Mouse (Mus musculus) embryo, embryonic 11.5 days (tissue): ENCODE results near the gene Fam107a.

ENCODE experiments used
- DNase-seq: peaks from one replicate; pipeline ENCODE4 v3.0.0-alpha.2; 2012; ENCODE audit warnings: low read depth, low spot score

Fam107a gene

DNA sequence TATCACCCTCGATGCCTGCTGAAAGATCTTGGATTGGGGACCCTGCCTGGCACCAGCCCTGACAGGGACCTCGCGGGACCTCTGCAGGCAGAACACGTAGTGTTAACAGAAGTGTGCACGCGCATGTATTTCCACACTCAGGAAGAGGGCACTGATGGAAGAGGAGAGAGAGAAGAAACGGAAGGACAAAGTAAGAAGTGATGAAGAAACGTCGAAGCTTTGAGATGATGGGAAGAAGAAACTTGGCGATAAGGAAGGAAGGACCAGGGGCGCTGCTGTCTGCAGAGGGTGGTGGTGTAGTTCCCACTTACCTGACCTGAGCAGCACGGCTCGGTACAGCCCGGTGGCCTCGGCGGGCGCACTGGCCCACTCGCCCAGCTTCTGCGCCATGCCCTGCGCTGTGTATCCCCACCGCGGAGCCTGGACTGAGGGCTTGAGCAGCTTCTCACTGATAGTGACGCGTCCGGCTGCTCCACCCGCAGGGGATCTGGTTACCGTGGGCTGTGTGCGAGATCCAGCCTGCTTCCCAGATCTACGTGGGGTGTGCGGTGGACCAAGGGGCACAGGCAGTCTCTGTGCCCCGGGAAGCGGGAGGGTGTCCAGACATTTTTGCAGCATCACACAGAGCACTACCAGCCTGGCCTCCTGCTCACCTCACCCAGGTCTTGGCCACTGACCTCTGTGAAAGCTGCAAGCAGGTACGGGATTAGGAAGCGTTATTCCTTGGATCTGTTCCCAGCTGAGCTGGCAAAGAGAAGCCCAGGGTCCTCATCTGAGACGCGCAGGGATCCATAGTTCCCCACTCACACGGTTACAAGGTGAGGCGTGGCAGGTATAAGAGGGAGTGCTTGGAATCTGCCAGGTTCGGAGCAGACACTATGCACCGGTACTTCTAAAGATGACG is at the start of gene Fam107a:
TSS of gene Fam107a (minus strand) at position 830 of the 904 bp plus-strand sequence.
- DNase-seq = no peak

DNA sequence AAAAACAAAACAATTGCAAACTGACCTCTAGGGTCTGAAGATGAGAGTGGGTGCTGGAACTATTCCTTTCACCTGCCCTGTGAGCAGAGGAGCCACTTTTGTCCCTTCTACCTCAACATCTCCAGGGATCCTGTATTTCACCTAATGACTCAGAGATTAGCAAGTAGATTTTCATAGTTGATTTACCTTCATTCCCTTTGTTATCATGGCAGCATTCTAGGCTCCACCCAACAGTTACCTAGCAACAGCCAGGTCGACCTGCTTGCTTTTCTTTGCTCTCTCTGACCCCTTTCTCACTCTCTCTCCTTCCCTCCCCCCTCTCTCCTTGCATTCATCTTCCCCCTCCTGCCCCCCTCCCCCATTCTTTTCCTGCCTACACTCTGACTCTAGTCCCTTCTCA is 49.3 kb upstream of the Fam107a start:
- DNase-seq = no peak

DNA sequence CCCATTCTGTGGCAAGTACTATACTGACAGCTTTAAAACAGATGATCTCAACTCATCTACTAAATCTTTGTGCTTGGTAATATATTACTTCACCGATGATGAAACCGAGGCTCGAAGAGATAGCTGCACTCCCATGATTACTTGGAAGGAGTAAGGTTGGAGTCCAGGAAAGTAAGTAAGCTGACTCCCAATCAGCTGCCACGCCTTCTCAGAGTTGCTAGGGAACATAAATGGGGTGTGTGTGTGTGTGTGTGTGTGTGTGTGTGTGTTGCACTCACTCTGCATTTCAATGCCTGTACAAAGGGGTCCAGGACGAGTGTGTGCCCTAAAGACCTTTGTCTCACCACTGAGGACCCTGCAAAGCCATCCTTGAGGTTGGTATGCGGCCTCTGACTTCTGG is 48.0 kb upstream of the Fam107a start:
- no peak for DNase-seq

DNA sequence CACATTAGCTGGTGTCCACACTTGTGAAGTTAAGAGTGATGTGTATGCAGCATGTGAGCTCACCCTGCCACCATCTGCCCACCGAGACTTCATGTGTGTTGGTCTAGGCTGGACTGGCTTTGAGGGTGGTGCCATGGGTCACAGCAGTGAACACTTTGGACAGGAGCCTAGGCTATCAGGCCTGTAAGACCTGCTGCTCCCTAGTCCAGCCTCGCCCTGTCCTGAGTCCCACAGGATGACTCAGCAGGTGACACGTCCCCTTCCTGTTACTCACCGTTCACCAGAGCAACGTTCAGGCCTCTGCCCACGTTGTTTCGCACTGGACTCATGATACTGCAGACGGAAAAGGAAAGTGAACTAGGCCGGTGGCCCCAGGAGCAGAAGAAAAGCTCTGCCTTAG is 39.0 kb upstream of the Fam107a start:
- no peak for DNase-seq

DNA sequence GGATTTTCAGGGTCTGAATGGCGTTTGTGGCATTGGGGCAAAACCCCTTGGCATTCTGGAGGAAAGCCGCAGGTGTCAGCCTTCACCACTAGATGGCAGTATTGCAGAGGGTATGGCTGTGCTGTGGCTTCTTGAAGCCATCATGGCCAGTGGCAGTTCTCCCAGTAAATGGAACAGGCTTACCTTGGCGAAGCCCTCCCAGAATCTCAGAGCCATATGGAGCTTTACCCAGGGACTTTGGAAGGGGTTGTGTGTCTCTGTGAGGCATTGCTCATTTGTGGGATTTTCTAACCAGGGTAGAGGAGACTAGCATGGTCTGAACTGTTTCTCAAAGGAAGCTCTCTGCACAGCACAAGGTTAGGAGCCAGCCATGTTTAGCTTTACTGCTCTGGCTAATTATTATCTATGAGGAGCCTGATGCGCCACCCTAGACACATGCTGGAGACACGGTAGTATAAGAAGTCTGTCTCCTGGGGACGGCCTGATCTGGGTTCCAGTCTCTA is 38.2 kb upstream of the Fam107a start:
- DNase-seq = peak; percentile 61

DNA sequence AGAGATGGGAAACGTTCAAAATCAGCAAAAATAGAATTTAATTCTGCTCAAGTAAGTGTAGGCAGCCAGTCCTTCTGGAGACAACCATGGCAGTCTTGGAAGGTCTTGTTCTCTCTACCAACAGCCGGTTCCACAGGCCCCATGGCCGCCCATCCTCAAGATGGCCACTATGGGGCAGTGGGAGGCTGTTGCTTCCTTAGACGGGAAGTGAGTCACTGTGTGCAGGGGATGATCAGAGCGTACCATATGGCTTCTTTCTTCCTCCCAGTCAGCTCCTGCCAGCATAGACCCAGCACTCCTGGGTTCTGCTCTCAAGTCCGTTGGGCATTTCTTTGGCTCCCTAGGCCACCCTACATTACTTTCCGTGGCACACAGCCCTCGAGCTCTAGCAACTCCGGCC is 31.1 kb upstream of the Fam107a start:
- DNase-seq = no peak

DNA sequence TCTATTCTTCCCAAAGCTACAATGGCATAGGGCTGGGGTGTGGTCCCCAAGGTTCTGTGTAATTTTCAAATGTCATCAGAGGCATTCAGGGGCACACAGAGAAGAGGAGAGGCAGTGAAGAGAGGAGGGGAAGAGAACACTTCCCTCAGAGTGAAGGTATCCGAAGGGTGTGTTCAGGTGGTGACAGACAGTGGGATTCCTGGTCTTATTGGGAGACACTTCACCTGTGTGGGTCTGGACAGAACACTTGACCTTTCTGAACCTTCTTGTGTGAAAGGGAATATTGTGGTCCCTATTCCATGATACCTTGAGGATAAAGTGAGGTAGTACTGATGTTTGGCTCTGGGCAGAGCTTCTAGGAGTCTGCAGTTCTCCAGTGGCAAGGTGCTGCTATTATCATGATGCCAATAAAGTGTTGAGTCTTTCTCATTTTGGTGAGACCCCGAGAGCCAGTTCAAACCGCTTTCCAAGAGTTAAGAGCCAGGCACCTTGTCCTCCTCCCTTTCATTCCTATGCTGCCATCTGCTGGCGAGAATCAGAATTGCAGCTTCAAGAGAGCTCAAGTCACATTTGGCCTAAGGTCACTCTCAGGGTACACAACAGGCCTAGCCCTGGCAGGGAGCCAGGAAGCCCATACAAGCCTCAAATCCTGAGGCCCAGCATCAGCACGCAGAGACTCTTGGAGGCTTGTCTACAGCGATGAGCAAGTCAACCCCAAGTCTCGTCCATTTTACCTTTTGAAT is 28.6 kb upstream of the Fam107a start:
- DNase-seq = peak; percentile 86

DNA sequence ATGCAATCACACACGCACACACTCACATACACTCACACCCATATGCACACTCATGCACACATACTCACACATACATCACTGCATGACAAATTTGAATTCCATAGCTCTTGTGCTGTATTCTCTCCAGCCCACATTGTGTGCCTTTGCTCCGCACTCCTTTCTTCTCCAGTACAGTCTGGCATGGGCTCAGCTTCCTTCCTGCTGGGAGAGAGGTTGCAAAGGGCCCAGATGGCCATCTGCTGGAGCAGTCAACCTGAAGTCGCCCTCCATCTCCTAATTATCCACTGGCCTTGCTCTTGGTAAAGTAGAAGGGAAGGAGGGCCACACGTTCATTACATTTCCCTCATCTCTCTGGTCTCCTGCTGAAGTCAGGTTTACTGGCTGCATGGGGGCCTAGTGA is 27.7 kb upstream of the Fam107a start:
- DNase-seq = no peak

DNA sequence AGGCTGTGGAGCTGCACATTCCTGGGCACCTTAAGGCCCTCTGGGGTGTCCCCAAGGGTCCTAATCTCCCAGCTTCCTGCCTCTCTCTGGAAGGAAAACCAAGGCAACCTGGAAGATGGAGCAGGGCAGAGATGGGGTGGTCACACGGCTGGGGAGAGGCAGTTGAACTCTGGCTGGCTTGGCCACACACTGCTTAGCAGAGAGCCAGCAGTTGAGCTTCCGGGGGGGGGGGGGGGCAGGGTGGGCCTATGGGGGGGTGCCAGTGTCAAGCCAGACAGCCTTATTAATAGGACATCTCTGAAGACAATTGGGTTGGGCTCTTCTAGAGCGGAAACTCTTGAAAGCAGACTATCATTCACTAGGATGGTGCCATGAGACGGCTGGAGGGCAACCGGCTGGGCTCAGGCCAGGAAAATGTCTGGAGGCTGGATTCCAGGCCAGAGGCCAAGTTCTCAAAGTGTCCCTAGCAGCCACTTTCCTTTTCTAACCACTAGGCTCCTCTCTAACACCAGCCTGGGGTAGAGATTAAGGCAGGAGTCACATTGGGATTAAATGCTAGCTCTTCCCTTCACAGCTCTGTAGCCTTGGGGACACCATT is 24.8 kb upstream of the Fam107a start:
- DNase-seq = no peak

DNA sequence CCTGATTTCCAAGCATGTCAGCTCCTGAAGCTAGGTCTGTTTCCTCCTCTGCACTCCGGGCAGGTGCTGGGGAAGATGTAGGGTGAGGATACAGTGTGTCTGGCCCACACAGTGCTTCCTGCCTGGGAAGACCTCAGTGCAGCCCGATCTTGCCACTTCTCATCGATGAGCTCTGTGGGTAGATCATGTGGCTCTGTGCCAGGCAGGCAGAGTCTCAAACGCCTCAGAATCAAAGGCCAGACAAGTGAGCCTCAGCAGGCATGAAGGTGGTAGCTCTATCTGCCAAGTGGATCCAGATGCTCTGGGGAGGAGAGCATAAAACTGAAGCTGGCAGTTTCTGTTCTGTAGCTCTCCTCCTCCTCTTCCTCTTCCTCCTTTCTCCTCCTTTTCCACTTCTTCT is 22.4 kb upstream of the Fam107a start:
- DNase-seq = no peak

DNA sequence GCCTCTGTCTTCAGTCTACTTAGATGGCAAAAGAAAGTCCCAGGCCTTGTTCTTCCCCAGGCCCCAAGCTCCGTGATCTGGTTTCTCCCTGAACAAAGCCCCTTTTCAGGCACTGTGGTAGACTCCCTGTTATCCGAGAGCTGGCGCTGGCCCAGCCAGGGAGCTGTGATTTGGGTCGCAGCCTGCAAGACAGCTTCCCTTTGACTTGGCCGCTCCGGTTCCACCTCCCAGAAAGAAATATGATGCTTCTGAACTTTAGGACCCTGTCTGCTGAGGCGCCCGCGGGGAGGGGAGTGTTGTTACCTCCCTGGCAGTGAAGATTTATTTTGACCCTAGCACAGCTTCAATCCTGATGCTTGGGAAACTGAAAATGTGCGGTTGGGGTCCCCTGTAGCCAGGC is 18.1 kb upstream of the Fam107a start:
- DNase-seq = peak; percentile 56

DNA sequence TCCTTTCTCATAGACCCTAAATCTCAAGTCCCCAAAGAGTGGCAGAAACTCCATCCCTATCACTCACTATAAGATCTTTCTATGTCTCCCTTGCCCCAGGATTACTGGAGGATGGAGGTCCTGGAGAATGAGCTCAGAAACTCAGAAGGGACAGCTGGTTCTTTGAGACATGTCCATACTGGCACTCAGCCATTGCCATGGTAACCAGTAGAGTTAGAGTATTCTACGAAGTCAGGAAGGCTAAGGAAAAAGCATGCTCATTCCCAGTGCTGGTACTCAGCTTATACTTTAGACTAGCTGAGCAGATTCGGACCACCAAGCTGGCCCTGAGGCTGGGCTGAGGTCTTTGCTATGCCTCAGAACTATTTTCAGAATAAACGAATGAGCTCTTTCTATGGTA is 16.7 kb upstream of the Fam107a start:
- no peak for DNase-seq

DNA sequence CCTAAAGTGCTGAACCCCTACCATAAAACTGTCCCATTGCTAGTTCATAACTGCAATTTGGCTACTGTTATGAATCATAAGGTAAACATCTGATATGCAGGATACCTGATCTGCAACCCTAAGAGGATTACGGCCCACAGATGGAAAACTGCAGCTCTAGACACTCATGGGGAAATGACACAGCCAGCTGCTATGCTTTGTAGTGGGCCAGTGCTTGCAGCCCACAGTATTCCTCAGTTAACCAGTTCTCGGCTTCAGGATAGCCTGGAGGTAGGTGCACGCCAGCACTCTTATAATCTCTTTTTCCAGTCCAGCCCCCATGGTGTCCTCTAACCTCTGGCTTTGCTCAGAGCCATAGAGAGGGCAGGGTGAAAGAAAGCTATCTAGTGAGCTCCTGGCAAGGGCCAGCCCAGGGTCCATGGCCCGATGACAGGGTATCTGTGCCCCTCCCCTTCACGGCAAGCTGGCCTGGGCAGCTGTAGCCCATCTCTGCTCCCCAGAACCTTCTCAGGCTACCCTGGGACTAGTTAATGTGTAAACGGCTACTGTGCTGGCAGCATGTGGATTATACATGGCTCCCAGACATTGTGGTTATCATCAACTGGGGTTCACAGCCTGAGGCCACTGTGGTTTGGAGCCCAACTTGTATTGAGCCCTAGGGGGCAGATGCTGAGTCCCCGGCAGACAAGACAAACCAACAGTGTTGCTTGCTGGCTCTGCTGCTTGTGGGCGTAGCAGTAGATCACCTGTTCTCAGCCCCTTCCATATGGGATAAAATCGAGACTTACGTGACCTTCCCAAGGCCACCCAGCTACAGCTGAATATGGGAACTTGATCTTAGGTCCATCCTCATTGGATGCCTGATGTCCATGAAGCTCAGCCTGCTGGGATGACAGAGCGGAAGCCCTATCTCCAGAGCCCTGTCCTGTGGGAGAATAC is 14.8 kb upstream of the Fam107a start:
- no peak for DNase-seq

DNA sequence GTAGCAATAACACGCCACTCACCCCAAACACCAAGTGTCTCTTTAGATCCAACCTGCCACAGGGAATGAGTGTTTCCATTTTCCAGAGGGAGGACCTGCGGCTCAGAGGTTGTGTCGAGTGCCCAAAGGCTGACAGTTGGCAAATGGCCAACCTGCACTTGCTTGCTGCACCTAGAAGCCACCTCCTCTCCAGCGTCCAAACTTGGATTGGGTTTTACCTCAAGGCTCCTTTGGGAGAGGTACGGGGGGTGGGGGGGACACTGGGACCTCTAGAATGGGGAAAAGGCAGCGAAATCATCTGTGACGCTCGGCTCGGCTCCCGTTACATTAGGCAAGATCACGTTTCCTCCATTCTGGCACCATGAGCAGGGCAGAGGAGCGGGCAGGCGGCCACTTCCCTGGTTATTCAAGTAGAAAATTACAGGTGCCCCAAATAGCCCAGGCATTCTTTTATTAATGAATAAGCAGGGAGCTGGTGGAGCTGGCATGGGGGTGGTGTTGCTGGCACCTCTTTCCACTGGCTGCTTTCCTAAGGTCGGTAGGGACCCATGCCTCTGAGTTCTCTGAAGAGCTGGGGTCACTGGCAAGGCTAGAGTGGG is 13.6 kb upstream of the Fam107a start:
- no peak for DNase-seq

DNA sequence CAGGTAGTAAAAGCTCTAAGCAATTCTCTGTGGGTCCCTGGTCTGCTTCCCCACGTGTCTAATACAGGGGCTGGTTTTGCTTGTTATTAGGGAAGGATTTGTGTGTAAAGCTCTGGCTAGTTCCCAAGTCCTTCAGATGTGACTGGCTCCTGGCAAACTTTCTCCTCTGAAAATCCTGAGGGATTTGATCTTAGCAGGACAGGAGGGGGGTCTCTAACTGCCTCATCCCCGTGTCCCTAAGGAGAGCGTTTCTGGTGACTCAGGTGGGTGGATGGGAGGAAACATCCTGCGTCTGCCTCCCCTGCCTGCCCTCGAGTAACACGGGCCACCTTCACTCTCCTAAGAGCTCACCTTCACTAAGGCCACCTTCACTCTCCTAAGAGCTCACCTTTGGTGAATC is 12.6 kb upstream of the Fam107a start:
- DNase-seq = no peak

DNA sequence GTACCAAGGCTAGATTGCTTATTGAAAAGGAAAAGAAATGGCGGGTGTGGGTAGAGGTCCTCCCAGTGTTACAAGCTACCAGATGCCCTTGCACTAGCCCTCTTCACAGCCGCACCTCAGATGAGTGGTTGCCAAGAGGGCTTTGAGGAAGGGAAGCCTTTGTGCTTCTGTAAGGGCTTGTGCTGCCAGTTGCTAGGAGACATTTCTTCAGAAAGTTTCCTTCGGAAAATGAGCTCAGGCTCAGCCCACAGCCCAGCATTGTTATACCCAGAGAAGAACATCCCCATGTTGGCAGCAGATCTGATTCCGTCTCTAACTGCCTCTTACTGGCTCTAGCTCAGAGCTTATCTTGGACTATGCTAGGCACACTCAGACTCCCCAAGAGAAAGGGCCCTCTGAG is 11.7 kb upstream of the Fam107a start:
- no peak for DNase-seq

DNA sequence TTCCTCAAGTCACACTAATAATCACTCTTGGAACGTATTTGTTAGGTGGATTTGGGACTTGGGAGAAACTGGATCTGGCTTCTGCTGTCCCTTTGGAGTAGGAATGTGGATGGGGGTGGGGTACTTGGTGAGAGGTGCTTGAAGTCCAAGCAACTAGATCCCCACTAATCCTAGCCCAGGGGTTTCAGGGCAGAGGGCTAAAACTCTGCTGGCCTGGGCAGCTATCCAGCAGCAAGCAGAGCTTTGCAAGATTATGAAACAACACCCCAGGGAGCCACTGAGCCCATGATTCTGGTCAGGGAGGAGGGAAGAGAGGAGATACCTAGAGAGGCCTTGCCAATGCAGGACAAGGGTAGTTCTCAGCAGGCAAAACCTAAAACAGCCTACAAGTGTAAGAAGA is 9.5 kb upstream of the Fam107a start:
- DNase-seq = no peak

DNA sequence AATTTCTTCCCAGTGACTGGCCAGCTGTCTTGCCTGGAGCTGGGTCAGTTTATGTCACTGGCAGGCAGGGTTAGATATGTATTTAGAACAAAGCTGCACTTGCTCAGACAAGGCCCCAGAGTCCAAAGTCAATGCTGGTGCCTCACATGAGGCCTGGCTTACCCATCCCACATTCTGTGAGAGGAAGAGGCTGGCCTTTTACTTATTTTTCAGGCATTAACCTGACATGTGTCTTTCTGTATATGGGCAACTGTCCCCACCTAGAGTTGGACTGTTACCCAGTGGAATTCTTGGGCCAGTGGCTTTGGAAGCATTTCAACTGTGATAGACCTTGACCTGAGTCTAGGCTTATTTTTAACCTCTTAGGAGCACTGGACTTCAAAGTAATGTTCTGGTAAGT is 9.1 kb upstream of the Fam107a start:
- DNase-seq = no peak

DNA sequence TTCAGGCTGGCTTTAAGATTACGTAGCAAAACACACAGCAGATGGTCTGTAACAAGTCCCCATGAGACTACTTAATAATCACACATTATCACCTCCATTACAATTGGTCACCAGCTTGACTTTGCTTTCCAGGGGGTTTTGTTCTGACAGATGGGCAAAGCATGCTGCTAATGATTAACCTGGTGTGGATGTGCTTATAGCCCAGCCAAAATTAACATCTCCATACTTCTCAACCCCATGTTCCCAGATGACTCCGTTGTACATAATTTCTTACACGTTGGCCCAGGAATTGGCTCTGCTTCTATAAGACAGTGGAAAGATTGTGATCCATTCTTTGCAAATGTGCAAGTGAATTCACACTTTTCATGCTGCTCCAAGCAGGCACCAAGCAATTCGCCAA is 7.9 kb upstream of the Fam107a start:
- DNase-seq = no peak

DNA sequence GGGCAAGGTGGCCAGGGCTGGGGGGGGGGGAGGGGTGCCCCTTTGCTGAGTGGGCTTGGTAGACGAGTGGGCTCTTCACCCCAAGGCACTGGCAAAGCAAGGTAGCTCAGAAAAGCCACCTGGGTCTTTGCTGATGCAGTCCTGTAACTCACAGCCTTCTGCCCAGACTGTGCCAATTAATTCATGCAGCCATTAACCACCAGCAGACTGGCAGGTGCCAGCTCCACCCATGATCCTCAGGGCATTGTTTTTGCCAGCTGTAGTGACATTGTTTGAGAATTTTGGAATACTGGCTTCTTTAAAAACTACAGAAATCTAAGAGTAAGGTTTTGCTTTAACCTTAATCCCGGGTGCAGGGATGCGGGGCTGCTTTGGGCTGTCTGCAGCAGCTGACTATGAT is 2.7 kb upstream of the Fam107a start:
- no peak for DNase-seq
